Mouse (Mus musculus): ENCODE results near the gene Ces1d.
A peak's percentile ranks its signal among the peaks of the same experiment; 100 is the strongest.

DNA sequence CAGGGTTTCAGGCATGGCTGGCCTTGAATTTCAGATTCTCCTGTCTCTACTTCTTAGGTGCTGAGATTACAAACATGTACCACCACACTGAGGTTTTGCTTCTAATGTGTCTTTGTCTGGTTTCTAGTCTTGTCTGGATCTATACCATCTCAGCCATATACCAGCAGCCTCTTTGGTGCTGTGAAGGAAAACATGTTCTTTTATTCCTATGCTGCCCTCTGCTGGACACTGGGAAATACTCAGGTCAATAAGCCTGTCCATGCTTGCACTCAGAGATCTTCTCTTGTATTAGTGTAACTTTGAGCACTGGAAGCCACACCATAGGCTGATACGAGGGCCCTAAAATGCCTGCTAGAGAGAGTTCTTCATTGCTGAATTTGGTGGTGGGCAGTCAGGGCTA, 56.9 kb downstream of the Ces1d start:
- TF ChIP-seq USF1 (IDR thresholded peaks at IDR 0.05; ENCODE audit: low read depth, low read length) (no peak), ZC3H11A (IDR thresholded peaks at IDR 0.05; ENCODE audit: low read depth, low read length) (no peak), MEF2A (IDR thresholded peaks at IDR 0.05; ENCODE audit: borderline replicate concordance, low read depth, low read length) (no peak), MXI1 (IDR thresholded peaks at IDR 0.05; ENCODE audit: low read depth, low read length) (no peak), CTCF (conservative IDR thresholded peaks at IDR 0.05 in 1 of 2, IDR thresholded peaks at IDR 0.05 in 1 of 2; ENCODE audit: low read depth in 2 of 2, low read length in 2 of 2) (peak; percentile 53 to 58)

Data from CH12.LX (cell line).